Mouse (Mus musculus): ENCODE data around the gene Rtkn2. TPM values are rescaled to one million over a fixed set of nuclear protein-coding genes. Genes with fewer than 3 reads are reported as not detected.

The Rtkn2 gene
- total and polyA plus RNA-seq, 2 experiments from 2014 or later: 2.4 to 2.8 TPM

- no peak overlapping the region for H3K4me3 ChIP-seq (ENCODE audit: low read depth, low read length)
- H3K4me2 ChIP-seq (ENCODE audit: low read depth, low read length, poor library complexity, severe bottlenecking): no peak overlapping the region
- 84% methylated on average over 10 of the region's 10 CpGs for WGBS
- no peaks in the 10 kb centered on the region for H3K27me3 ChIP-seq (ENCODE audit: insufficient read depth, low read length)
- DNase-seq (ENCODE audit: low spot score) (no peak), ATAC-seq (ENCODE audit: low FRiP score) (no peak)
- H3K9me3 ChIP-seq (ENCODE audit: low read length): no peaks in the 10 kb centered on the region
- 0 out of 2 replicates have a peak, but pooled peaks cover 2% of the 10 kb centered on the region for H3K4me1 ChIP-seq (ENCODE audit: insufficient read depth, low read length)
- no peak overlapping the region for H3K27ac ChIP-seq (ENCODE audit: low read depth, low read length)
- no peak for TF ChIP-seq CTCF (IDR thresholded peaks at IDR 0.05)
- H3K9ac ChIP-seq (replicated peaks; ENCODE audit: low read length, poor library complexity, severe bottlenecking): no peak overlapping the region
- H3K36me3 ChIP-seq (ENCODE audit: insufficient read depth, low read length): no peaks in the 10 kb centered on the region
Measured at GRCm38 (mm10) chr10:67999170-67999569, 19.8 kb downstream of the Rtkn2 start.

- H3K9ac ChIP-seq (replicated peaks; ENCODE audit: low read length, poor library complexity, severe bottlenecking): no peak overlapping the region
- ATAC-seq (ENCODE audit: low FRiP score) (no peak), DNase-seq (ENCODE audit: low spot score) (no peak)
- peak; percentile 32 for TF ChIP-seq CTCF (IDR thresholded peaks at IDR 0.05)
- no peaks in the 10 kb centered on the region for H3K27me3 ChIP-seq (ENCODE audit: insufficient read depth, low read length)
- 92% methylated on average over 6 of the region's 6 CpGs for WGBS
- H3K27ac ChIP-seq (ENCODE audit: low read depth, low read length): no peak overlapping the region
- H3K4me3 ChIP-seq (ENCODE audit: low read depth, low read length): no peak overlapping the region
- H3K9me3 ChIP-seq (ENCODE audit: low read length): no peaks in the 10 kb centered on the region
- H3K4me1 ChIP-seq (ENCODE audit: insufficient read depth, low read length): 0 out of 2 replicates have a peak, but pooled peaks cover 2% of the 10 kb centered on the region
- no peak overlapping the region for H3K4me2 ChIP-seq (ENCODE audit: low read depth, low read length, poor library complexity, severe bottlenecking)
- no peaks in the 10 kb centered on the region for H3K36me3 ChIP-seq (ENCODE audit: insufficient read depth, low read length)
Measured at GRCm38 (mm10) chr10:68001456-68001855, 22.1 kb downstream of the Rtkn2 start.

GRCm38 (mm10) chr10:68003651-68004422 lies 24.5 kb downstream of the Rtkn2 start:
- Histone ChIP-seq H3K9me3 (ENCODE audit: low read length) (no peaks in the 10 kb centered on the region), H3K9ac (replicated peaks; ENCODE audit: low read length, poor library complexity, severe bottlenecking) (no peak overlapping the region), H3K4me3 (ENCODE audit: low read depth, low read length) (no peak overlapping the region), H3K36me3 (ENCODE audit: insufficient read depth, low read length) (no peaks in the 10 kb centered on the region), H3K27me3 (ENCODE audit: insufficient read depth, low read length) (no peaks in the 10 kb centered on the region), H3K4me1 (ENCODE audit: insufficient read depth, low read length) (no peaks in the 10 kb centered on the region), H3K27ac (ENCODE audit: low read depth, low read length) (no peak overlapping the region), H3K4me2 (ENCODE audit: low read depth, low read length, poor library complexity, severe bottlenecking) (no peak overlapping the region)
- no peak for TF ChIP-seq CTCF (IDR thresholded peaks at IDR 0.05)
- ATAC-seq (ENCODE audit: low FRiP score) (no peak), DNase-seq (ENCODE audit: low spot score) (no peak)
- 88% methylated on average over 18 of the region's 18 CpGs for WGBS

GRCm38 (mm10) chr10:68005404-68005803 lies 26.0 kb downstream of the Rtkn2 start:
- DNase-seq (ENCODE audit: low spot score) (no peak), ATAC-seq (ENCODE audit: low FRiP score) (no peak)
- Histone ChIP-seq H3K27me3 (ENCODE audit: insufficient read depth, low read length) (no peaks in the 10 kb centered on the region), H3K9me3 (ENCODE audit: low read length) (no peaks in the 10 kb centered on the region), H3K36me3 (ENCODE audit: insufficient read depth, low read length) (no peaks in the 10 kb centered on the region), H3K27ac (ENCODE audit: low read depth, low read length) (no peak overlapping the region), H3K4me2 (ENCODE audit: low read depth, low read length, poor library complexity, severe bottlenecking) (no peak overlapping the region), H3K4me1 (ENCODE audit: insufficient read depth, low read length) (no peaks in the 10 kb centered on the region), H3K9ac (replicated peaks; ENCODE audit: low read length, poor library complexity, severe bottlenecking) (no peak overlapping the region), H3K4me3 (ENCODE audit: low read depth, low read length) (no peak overlapping the region)
- 88% methylated on average over 17 of the region's 17 CpGs for WGBS
- no peak for TF ChIP-seq CTCF (IDR thresholded peaks at IDR 0.05)

GRCm38 (mm10) chr10:68006491-68006890 lies 27.1 kb downstream of the Rtkn2 start:
- 91% methylated on average over 11 of the region's 11 CpGs for WGBS
- no peaks in the 10 kb centered on the region for H3K4me1 ChIP-seq (ENCODE audit: insufficient read depth, low read length)
- no peaks in the 10 kb centered on the region for H3K27me3 ChIP-seq (ENCODE audit: insufficient read depth, low read length)
- no peak overlapping the region for H3K4me2 ChIP-seq (ENCODE audit: low read depth, low read length, poor library complexity, severe bottlenecking)
- H3K4me3 ChIP-seq (ENCODE audit: low read depth, low read length): no peak overlapping the region
- H3K9me3 ChIP-seq (ENCODE audit: low read length): no peaks in the 10 kb centered on the region
- H3K36me3 ChIP-seq (ENCODE audit: insufficient read depth, low read length): no peaks in the 10 kb centered on the region
- no peak overlapping the region for H3K9ac ChIP-seq (replicated peaks; ENCODE audit: low read length, poor library complexity, severe bottlenecking)
- TF ChIP-seq CTCF (IDR thresholded peaks at IDR 0.05): no peak
- no peak overlapping the region for H3K27ac ChIP-seq (ENCODE audit: low read depth, low read length)
- DNase-seq (ENCODE audit: low spot score) (no peak), ATAC-seq (ENCODE audit: low FRiP score) (no peak)

GRCm38 (mm10) chr10:68007103-68007502 lies 27.7 kb downstream of the Rtkn2 start:
- no peak for TF ChIP-seq CTCF (IDR thresholded peaks at IDR 0.05)
- no peak for DNase-seq (ENCODE audit: low spot score)

More at GRCm38 (mm10) chr10:68007103-68007502, 27.7 kb downstream of the Rtkn2 start:
- Histone ChIP-seq H3K36me3 (ENCODE audit: insufficient read depth, low read length) (no peaks in the 10 kb centered on the region), H3K9ac (replicated peaks; ENCODE audit: low read length, poor library complexity, severe bottlenecking) (no peak overlapping the region), H3K27ac (ENCODE audit: low read depth, low read length) (no peak overlapping the region), H3K4me3 (ENCODE audit: low read depth, low read length) (no peak overlapping the region), H3K4me2 (ENCODE audit: low read depth, low read length, poor library complexity, severe bottlenecking) (no peak overlapping the region), H3K4me1 (ENCODE audit: insufficient read depth, low read length) (no peaks in the 10 kb centered on the region), H3K9me3 (ENCODE audit: low read length) (no peaks in the 10 kb centered on the region), H3K27me3 (ENCODE audit: insufficient read depth, low read length) (no peaks in the 10 kb centered on the region)
- no peak for ATAC-seq (ENCODE audit: low FRiP score)
- 94% methylated on average over 6 of the region's 6 CpGs for WGBS

Data from midbrain, postnatal 0 days (tissue).